Mouse (Mus musculus) liver, adult (tissue): Measurements from ENCODE around the gene Sdhaf3.

Experiments
- GATA4 ChIP-seq: IDR thresholded peaks from 2 replicates; pipeline ENCODE4 v1.6.1; 2014; ENCODE audit warnings: mild to moderate bottlenecking, low read length; ENCODE audit not compliant: insufficient replicate concordance

Sdhaf3 gene

DNA sequence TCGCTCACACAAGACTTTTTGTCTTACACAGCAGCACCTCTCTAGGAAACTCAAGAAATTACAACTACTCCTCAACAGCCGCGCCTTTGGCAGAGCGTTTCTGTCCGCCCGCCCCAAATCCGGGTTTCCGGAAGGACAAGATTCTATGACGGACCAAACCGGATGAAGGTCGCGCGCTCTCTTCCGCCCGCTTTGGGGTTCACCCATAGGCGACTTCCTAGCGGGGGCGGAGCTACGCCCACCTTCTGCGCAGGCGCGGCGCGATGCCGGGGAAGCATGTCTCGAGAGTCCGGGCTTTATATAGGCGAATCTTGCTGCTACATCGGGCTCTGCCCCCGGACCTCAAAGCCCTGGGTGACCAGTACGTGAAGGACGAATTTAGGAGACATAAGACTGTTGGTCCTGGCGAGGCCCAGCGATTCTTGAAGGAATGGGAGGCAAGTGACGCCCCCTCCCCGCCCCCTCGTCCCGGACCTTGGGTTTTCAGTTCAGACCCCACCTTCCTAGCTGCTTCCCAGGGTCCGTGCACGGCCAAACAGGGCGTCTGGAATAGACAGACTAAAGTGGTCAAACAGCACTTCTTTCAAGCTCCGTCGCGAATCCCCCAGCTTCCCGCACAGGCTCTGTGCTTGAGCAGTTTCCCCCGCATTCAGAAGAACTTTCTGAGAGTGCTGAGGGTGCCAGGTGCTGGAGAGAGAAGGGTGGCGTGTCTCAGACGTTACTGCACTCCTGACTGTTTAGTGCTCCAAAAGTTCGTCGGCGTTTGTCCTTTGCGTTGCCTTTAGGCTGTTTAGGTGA lies at the start of gene Sdhaf3:
Gene Sdhaf3, plus strand, starts transcription at position 241 of the 798 bp plus-strand sequence.
- peak; percentile 25; the same call in 1 of the 2 replicates for TF ChIP-seq GATA4

DNA sequence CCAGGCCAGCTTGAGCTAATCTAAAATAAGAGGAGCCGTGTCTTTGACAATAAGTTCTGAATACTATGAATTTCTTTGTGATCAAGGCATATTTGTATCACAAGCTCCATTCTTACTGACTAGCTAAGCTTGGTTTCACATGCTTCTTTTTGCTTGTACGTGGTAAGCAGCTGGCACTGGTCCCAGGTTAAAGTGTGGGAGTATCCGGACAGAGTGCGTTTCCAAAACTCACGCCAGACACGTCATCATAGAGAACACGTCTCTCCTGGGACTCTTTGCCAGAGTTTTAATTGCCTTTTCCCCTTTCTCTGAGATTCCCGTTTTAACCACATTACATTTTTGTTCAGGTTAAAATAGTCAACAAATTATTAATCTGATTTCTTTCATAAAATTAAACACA lies 46.2 kb upstream of the Sdhaf3 start:
- no peak for TF ChIP-seq GATA4

DNA sequence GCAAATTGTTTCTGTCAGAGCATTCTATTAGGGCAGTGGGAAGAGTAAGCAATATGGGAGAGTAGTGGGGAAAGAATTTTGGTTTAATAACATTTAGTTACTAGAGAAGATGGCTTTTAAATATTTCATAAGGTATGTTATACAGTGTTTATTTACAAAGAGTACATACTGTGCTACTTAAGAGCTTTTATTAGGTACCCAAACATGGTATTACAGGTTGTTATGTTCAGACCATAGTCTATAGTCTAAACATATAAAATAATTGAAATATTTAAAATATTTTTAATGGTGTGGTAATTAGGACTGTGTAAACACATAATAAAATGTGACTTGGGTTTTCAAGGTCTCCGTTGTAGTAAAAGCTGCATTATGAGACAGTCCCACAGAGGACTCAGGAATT lies 41.5 kb upstream of the Sdhaf3 start:
- TF ChIP-seq GATA4 = no peak

DNA sequence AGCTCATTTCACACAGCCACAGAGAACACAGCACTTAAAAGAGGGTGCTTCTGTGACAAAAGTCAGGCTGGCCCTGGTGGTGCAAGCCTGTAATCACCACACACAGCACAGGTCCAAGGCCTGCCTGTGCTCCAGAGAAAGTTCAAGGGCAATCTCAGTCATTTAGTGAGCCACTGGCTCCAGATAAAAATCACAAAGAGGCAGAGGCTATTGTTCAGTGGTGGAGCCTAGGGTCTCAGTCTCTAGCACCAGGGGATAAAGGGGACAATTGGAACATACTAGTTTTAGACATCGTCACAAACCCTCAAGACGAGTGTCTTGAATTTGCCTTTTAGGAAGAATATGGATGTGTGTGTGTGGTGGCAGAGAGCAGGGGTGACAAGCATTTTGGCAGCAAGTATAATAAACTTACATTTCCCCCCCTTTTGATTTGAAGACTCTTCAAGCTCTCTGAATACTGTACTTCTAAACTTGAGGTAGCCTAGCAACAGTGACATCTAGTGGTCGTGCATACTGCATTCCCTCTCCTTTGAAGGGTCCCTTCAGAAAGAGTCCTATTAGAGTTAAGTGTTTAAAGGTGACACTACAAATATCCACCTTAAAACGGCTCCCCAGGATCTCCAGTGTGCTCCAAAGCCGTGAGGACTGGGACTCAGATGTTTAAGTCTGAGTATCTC lies 40.8 kb upstream of the Sdhaf3 start:
- TF ChIP-seq GATA4 = no peak

DNA sequence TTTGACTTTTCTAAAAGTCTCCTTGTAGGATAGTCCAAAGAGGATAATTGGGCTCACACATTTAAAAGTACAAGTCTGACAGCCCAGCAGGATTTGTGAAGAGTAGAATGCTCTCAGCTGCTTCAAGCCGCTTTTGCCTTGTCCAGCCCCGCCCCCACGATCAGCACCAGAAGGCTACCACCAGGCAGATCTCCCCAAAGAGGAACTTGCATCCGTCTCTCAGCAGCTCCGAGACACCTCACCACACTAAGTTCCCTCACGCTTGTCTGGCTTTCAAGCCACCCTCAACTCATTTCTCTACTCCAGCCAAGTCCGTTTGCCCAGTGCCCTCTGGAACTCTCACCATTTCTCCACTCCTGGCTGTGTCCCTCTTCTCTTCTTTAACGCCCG lies 40.3 kb upstream of the Sdhaf3 start:
- no peak for TF ChIP-seq GATA4

DNA sequence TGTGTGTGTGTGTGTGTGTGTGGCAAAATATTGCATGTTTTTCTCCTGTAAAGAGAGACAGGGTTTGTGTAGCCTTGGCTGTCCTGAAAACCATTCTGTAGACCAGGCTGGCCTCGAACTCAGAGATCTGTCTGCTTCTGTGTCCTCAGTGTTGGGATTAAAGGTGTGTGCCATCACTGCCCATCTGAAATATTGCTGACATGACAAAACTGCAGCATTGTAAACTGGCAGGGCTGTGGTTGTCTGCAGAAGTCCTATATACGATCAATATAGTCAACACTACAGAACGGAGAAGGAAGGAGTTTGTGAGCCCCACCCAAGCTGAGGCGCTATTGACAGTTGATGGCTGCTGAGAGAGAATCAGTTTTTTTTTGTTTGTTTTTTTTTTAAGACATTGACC lies 38.5 kb upstream of the Sdhaf3 start:
- no peak for TF ChIP-seq GATA4

DNA sequence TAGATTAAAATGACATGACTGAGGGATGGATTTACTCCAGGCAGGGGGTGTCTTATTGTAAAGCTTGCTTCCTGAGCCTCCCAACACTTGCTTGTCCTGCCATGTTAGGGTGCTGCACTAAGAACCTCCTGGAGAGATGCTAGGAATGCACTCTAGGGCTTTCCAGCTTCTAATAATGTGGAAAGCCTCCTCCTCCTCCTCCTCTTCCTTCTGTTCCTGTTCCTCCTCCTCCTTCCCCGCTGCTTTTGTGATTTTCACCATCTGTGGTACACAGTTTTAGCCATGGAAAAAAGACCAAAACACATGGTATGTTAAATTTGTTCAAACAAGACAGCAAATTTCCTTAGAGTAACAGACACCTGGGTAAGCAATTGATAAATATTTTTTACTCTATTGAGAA lies 30.5 kb upstream of the Sdhaf3 start:
- TF ChIP-seq GATA4 = no peak

DNA sequence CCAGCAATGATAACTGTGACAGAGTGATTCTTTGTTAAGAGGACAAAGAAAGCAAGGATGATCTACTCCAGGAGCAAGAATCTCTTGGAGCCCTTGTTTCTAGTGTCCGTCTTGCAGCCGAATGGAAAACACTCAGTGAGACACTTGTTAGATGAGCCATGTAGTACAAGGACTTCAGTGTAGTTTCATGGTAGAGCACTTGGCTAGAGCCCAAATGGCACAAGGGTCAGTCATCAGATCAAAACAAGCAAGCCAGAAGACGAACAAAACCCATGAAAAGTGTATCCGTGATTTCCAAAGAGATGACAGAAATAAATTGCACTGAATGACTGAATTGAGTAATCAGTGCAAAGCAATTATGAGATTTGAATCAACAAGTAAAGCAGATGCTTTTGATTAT lies 25.0 kb upstream of the Sdhaf3 start:
- TF ChIP-seq GATA4 = no peak

DNA sequence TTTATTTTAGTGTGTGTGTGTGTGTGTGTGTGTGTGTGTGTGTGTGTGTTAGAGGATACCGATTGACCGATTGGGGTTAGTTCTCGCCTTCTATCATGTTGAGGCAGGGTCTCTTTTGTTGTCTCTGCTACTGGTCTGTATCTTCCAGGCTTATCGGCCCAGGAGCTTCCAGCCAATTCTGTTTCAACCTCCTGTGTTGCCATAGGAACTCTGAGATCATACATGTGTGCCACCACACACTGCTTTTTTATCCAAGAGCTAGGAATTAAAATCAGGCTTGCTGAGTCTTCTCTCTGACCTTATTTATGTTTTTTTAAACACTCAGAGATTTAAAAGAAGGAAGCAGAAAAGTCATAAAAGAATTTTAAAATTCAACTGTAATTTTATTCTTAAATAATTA lies 24.3 kb upstream of the Sdhaf3 start:
- TF ChIP-seq GATA4 = no peak

DNA sequence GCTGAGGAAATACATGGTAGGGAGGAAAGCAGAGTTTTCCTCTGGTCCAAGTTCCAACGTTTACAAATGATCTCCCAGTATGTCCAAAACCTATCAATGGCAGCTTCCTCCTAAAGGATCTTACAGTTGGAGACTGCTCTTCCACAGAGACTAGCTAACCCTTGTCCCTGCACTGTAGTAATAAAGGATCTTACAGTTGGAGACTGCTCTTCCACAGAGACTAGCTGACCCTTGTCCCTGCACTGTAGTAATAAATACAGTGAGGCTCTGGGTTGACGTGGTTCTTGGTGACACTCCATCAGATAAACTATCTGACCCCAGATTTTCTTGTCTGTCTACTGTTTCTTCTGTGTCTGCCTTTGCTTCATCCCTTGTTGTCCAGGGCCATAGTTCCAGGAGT lies 15.0 kb upstream of the Sdhaf3 start:
- no peak for TF ChIP-seq GATA4

DNA sequence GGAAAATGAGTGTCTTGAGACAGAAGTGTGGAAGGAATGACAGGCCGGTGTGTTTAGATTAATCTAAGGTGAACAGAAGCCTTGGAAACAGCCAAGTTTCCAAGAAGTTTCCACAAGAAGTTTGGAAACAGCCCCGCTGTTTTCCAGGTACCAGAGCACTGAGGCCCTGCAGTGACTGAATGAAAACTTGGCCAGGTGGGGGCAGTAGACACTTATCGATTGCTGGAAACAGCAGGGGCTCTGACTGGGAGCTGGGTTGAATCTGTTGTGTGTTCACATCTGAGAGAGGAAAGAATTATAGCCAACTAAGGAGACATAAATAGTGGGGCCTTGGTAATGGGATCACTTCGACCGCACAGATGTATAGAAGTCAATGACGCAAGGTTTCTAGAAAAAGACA lies 13.0 kb upstream of the Sdhaf3 start:
- no peak for TF ChIP-seq GATA4

DNA sequence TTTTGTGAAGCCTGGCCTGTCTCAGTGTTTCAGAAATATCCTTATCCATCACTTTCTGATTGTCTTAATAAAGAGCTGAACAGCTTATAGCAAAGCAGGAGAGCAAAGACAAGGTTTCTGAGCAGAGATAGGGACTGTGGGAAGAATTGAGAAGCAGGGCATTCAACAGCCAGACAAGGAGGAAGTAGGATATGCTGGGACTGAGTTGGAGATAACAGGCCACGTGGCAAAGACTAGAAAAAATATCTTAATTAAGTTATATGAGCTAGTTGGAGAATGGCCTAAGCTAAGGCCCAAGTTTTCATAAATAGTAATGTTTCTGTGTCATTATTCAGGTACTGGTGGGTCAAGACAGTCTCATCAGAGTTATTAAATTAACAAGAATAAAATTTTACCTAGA lies 8.2 kb upstream of the Sdhaf3 start:
- no peak for TF ChIP-seq GATA4

DNA sequence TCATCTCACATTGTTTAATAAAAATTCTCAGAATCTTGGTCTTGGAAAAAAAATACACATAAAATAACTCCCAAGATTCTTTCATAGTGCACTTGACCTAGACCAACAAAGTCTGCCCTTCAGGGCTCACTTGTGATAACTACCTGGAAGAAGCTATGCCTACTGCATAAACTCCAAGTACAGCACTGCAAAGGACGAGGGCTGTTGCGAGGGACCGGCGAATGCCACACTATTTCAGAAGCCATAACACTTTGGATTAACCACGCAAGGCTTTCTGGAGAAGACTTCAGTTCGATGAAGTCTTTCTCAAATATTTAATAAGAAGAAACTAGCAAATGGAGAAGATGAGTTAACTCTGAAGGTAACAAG lies 425 bp upstream of the Sdhaf3 start:
- TF ChIP-seq GATA4 = no peak

DNA sequence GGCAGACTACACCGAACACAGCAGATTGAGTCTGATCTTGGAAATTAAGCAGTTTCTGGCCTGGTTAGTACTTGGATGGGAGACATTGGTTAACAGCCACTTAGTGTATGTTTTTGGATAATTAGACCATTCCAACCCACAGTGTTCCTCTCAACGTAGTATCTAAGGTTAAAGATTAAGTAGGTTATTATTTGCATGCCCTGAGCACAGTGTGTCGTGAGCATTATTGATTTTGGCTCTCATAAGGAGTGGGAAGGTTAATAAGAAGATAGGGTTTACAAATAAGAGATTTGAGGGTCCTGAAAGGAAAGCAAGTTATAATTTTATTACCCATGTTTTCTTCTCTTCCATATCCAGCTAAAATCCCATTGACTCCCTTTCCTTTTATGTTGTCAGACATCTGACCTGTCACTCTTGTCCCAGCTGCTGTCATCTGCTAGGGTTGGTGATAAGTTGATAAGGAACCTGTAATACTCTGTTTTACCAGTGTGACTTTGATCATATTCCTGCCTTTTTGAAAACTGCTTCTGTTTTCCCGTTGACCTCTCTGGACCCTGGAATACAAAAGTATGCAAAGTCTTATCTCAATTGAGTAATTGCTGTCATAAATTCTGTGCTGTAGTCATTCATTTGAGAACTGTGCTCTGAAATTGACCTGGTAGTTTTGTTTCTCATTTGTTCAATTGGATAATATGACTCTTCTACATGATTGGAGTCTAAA lies 41.6 kb downstream of the Sdhaf3 start:
- peak; percentile 61; the same call in 1 of the 2 replicates for TF ChIP-seq GATA4

DNA sequence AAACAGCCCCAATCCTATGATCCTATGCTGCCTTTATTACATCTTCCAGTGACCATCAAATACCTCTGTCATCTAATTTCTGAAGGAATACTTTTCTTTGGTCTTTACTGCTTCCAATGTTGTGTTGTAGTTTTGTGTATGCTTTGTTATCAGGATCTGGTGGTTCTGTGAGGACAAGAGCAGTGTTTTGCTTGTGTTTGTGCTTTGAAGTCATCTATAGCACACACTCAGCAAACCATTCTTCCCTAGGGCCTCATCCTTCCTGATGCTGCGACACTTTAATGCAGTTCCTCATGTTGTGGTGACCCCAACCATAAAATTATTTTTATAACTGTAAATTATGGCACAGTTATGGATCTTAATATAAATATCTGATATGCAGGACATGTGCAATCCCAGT lies 42.2 kb downstream of the Sdhaf3 start:
- TF ChIP-seq GATA4 = no peak

DNA sequence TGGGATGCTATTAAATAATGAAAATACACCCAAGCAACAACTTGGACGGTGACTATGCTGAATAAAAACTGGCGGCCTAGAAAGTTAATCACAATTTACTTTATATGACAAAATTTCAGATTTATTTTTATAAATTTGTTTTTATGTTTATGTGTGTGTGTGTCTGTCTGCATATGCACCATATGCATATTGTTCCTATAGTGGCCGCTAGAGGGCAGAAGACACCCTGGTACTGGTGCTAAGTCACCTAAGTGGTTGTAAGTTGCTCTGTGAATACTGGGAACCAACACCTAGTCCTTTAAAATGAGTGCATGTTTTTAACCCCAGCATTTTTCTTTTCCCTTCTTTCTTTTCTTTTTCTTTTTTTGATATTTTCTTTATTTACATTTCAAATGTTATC lies 43.2 kb downstream of the Sdhaf3 start:
- TF ChIP-seq GATA4 = no peak
